Mouse (Mus musculus) lung, postnatal 0 days (tissue): Measurements from ENCODE around the gene Ptchd1. TPM values are rescaled to one million over a fixed set of nuclear protein-coding genes. Genes with fewer than 3 reads are reported as not detected.

Source experiments
- ATAC-seq: fragments of 200-750 bp; cut with Nextera tagmentation; 2 replicates; pipeline ENCODE4 v1.8.0; 2017; ENCODE audit warnings: moderate library complexity
- DNase-seq: peaks from one replicate; pipeline ENCODE4 v3.0.0-alpha.2; 2016; ENCODE audit warnings: low spot score
- H3K27ac ChIP-seq: fragments of 300-500 bp; sonication (generic); 2 replicates; pipeline ENCODE4 v1.5.1; 2014; ENCODE audit warnings: antibody characterized with exemption, mild to moderate bottlenecking, low read length, mixed read lengths
- H3K27me3 ChIP-seq: fragments of 300-500 bp; sonication (generic); replicated peaks from 2 replicates; pipeline ENCODE4 v1.6.1; 2014; ENCODE audit warnings: low read length, mixed read lengths; ENCODE audit not compliant: insufficient read depth
- H3K36me3 ChIP-seq: fragments of 300-500 bp; sonication (generic); 2 replicates; pipeline ENCODE4 v1.6.1; 2014; ENCODE audit warnings: low read length, mixed read lengths; ENCODE audit not compliant: insufficient read depth
- H3K4me1 ChIP-seq: fragments of 300-500 bp; sonication (generic); 2 replicates; pipeline ENCODE4 v1.6.1; 2014; ENCODE audit warnings: antibody characterized with exemption, low read depth, low read length, mixed read lengths; ENCODE audit not compliant: insufficient read depth
- H3K4me2 ChIP-seq: fragments of 300-500 bp; sonication (generic); replicated peaks from 2 replicates; pipeline ENCODE4 v1.6.1; 2014; ENCODE audit warnings: low read depth, mild to moderate bottlenecking, low read length, moderate library complexity, mixed read lengths
- H3K4me3 ChIP-seq: fragments of 300-500 bp; sonication (generic); 2 replicates; pipeline ENCODE4 v1.5.1; 2014; ENCODE audit warnings: low read depth, low read length
- H3K9ac ChIP-seq: fragments of 300-500 bp; sonication (generic); replicated peaks from 2 replicates; pipeline ENCODE4 v1.6.1; 2014; ENCODE audit warnings: low read depth, mild to moderate bottlenecking
- H3K9me3 ChIP-seq: fragments of 300-500 bp; sonication (generic); 2 replicates; pipeline ENCODE4 v1.6.1; 2016; ENCODE audit warnings: low read length, mixed read lengths
- CTCF ChIP-seq: IDR thresholded peaks from 2 replicates; pipeline ENCODE4 v1.5.1; 2016; ENCODE audit warnings: antibody characterized with exemption, mild to moderate bottlenecking
- EP300 ChIP-seq: IDR thresholded peaks from 2 replicates; pipeline ENCODE4 v1.6.1; 2016; ENCODE audit warnings: antibody characterized with exemption, mild to moderate bottlenecking, control low read depth
- WGBS: fragments of 180-500 bp; shearing (Covaris S2); extraction: QIAGEN DNeasy Blood & Tissue Kit; methylation state at CpG from one replicate; pipeline ENCODE4 v1.1.7; 2014; 5-methylcytosine and 5-hydroxymethylcytosine counted together
- polyA plus RNA-seq: library from polyadenylated mRNA; unstranded; fragments of >200 nt; fragmentation: Nextera tagmentation; extraction: Ambion mirVana; gene quantifications from 2 replicates; pipeline ENCODE4 v1.2.1, GENCODE M21; 2015

Ptchd1 gene
- 0.08 and 0.12 TPM in 2 replicates for polyA plus RNA-seq

DNA sequence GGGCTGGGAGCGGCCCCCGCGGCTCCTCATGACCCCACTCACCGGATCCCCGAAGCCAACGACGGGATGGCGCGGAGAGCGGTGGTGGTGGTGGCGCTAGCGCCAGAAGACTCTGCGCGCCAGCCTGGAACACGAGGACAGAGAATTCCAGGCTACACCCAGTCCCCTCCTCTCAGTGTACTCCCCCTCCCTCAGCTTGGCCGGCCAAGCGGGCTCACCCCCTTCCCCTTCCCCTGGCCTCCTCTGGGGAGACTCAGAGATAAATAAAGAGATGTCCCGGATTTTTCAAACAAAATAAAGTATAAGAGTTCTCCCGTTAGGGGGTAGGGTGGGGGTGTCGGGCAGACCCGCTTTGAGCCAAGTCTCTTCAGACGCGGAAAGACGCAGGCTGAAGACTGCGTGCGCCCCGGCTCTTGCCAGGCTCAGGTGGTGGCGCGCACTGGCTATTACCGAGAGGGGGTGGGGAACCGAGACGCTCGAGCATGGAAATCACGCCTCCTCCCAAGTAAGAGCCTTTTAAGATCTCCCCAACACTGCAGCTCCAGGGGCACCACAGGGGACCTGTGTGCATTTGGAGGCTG lies at the start of gene Ptchd1:
Gene Ptchd1, minus strand, starts transcription at position 114 of the 581 bp plus-strand sequence.
- 11% methylated on average over 21 of the region's 34 CpGs for WGBS
- ATAC-seq, result no peak
- H3K9ac ChIP-seq, result no peak within 1 kb of the TSS
- no peak for DNase-seq
- TF ChIP-seq CTCF, result no peak
- TF ChIP-seq EP300, result no peak
- no peaks in the 10 kb centered on the region for H3K36me3 ChIP-seq
- no peaks in the 10 kb centered on the region; the same call in 1 of the 2 replicates for H3K27me3 ChIP-seq
- no peak within 1 kb of the TSS for H3K27ac ChIP-seq
- no peaks in the 10 kb centered on the region for H3K4me1 ChIP-seq
- no peaks in the 10 kb centered on the region for H3K9me3 ChIP-seq
- H3K4me3 ChIP-seq, result peak within 1 kb of the TSS; percentile 33
- H3K4me2 ChIP-seq, result peak within 1 kb of the TSS; percentile 67

DNA sequence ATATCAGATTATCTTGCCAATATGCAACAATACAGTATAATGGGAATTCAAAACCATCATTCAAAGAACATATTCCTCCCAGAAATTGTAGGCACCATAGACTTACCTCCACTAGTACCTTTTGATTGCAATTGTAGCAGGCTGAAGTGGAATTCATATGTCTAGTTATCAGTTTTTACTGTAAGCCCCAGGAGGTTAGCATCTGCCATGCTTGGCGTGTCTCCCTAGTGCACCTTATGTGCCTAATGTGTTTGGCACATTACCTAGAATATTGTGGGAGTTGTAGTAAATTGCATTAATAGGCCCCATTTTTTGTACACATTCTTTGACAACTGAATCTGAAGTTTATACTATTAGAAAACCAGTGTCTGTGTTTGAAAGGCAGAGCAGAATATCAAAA lies 34.4 kb upstream of the Ptchd1 start:
- Histone ChIP-seq H3K27me3 (no peaks in the 10 kb centered on the region), H3K36me3 (no peaks in the 10 kb centered on the region), H3K9me3 (no peaks in the 10 kb centered on the region), H3K4me1 (no peaks in the 10 kb centered on the region), H3K27ac (no peak overlapping the region), H3K4me3 (no peak overlapping the region), H3K4me2 (no peak overlapping the region), H3K9ac (no peak overlapping the region)
- ATAC-seq (no peak), DNase-seq (no peak)
- TF ChIP-seq EP300 (no peak), CTCF (no peak)
- 79% methylated on average over 1 of the region's 1 CpGs for WGBS

DNA sequence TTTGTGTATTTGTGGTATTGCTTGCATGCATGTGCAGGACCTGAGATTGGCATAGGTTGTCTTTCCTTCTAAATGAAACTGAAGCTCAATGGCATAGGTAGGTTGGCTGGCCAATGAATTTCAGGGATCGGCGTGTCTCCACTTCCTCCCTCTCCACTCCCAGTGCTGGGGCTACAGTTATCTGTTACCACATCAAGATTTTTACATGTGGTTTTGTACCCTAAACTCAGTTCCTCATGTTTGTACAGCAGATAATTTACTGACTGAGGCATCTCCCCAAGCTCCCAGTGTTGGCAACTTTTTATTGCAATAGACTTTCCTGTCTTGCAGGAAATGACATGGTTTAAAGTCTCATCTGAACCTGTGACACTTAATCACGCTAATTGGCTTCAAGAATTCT lies 22.4 kb upstream of the Ptchd1 start:
- no peak overlapping the region for H3K4me2 ChIP-seq
- no peak overlapping the region for H3K4me3 ChIP-seq
- no peaks in the 10 kb centered on the region for H3K36me3 ChIP-seq
- H3K9me3 ChIP-seq, result no peaks in the 10 kb centered on the region
- TF ChIP-seq EP300, result no peak
- no peak for ATAC-seq
- H3K4me1 ChIP-seq, result no peaks in the 10 kb centered on the region
- no peaks in the 10 kb centered on the region for H3K27me3 ChIP-seq
- no peak for DNase-seq
- no peak overlapping the region for H3K27ac ChIP-seq
- WGBS, result 75% methylated on average over 3 of the region's 3 CpGs
- H3K9ac ChIP-seq, result no peak overlapping the region

GRCm38 (mm10) chrX:155643975-155644374 lies 20.4 kb upstream of the Ptchd1 start:
- no peak overlapping the region for H3K9ac ChIP-seq
- no peaks in the 10 kb centered on the region for H3K4me1 ChIP-seq
- TF ChIP-seq CTCF (peak; percentile 70), EP300 (no peak)
- no peak overlapping the region for H3K4me2 ChIP-seq
- ATAC-seq (no peak), DNase-seq (peak; percentile 7)
- WGBS, result 13% methylated on average over 1 of the region's 1 CpGs
- H3K9me3 ChIP-seq, result no peaks in the 10 kb centered on the region
- H3K27me3 ChIP-seq, result no peaks in the 10 kb centered on the region
- no peak overlapping the region for H3K4me3 ChIP-seq
- H3K36me3 ChIP-seq, result no peaks in the 10 kb centered on the region
- H3K27ac ChIP-seq, result no peak overlapping the region

- H3K4me3 ChIP-seq, result no peak overlapping the region
- no peak overlapping the region for H3K4me2 ChIP-seq
- H3K9me3 ChIP-seq, result no peaks in the 10 kb centered on the region
- ATAC-seq (no peak), DNase-seq (no peak)
- no peaks in the 10 kb centered on the region; the same call in 1 of the 2 replicates for H3K27me3 ChIP-seq
- H3K36me3 ChIP-seq, result no peaks in the 10 kb centered on the region
- H3K4me1 ChIP-seq, result no peaks in the 10 kb centered on the region
- no peak overlapping the region for H3K9ac ChIP-seq
- 8% methylated on average over 13 of the region's 13 CpGs for WGBS
- TF ChIP-seq CTCF, result no peak
- no peak for TF ChIP-seq EP300
- no peak overlapping the region for H3K27ac ChIP-seq
Observed at GRCm38 (mm10) chrX:155625671-155626196, 2.1 kb upstream of the Ptchd1 start.

DNA sequence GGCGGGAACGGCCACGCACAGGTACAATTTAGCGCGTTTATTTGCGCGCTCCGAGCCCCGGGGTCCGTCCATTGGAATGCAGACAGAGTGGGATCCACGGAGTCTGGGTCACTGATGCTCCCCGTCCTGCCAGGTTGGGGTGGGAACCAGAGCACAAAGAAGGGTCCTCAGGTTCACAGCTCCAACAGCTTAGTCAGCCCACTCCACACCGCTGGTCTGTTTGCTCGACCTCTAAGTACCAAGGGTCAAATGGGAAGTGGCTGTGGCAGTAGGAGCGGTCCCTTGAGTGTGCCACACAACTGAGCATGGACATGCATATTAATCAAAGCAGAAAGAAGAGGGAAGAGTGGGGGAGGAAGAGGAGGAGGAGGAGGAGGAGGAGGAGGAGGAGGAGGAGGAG lies 1.3 kb upstream of the Ptchd1 start:
- no peaks in the 10 kb centered on the region for H3K4me1 ChIP-seq
- no peaks in the 10 kb centered on the region for H3K9me3 ChIP-seq
- ATAC-seq (no peak), DNase-seq (no peak)
- H3K27me3 ChIP-seq, result no peaks in the 10 kb centered on the region; the same call in 1 of the 2 replicates
- 15% methylated on average over 14 of the region's 15 CpGs for WGBS
- no peak overlapping the region for H3K9ac ChIP-seq
- no peak overlapping the region for H3K4me3 ChIP-seq
- no peak for TF ChIP-seq EP300
- H3K4me2 ChIP-seq, result 0 out of 2 replicates have a peak overlapping the region, but pooled peaks have one; percentile 67
- H3K27ac ChIP-seq, result no peak overlapping the region
- H3K36me3 ChIP-seq, result no peaks in the 10 kb centered on the region
